Comparison of ENCODE assay signal across 10 mouse cellular contexts in the genomic region with DNA sequence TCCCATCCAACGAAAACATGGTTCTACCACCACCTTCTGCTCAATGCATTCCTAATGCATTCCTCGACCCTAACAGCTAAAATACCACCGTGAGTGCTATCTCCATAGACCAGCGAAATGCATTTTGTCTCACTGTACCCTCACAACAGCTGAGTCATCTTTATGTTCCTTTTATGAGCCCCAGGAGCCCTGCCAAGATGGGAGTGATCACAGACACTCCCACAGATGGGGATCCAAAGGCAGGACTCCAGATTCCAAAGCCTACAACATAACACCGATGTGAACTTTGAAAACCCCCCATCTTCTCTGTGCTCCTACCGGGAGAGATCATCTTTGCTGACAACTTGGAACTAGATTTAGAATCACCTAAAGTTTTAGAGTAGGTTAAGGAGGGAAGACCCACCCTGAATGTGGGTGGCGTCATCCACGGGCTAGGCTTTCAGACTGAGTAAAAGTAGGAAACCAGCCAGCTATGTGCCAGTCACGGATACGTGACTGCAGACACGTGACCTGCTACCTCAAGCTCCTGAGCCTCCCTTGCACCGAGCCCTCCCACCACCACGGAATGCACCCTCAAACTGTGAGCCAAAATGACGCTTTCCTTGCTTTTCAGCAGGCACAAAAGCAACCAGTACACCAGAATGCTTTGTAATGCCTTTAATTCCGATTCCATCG. TPM values are rescaled to one million over a fixed set of nuclear protein-coding genes. Genes with fewer than 3 reads are reported as not detected.
DNase-seq lines count a peak whose midpoint lies in the region; ATAC-seq and TF ChIP-seq lines count a peak whose summit lies in the region.
"Had no signal": no experiment of that assay in that cellular context is flagged by ENCODE, and none has a peak within 500 bp of the region (broad histone marks: within the 10 kb centered on the region; RNA-seq: fewer than 3 reads in every experiment).

No protein-coding gene starts in this region.

- H3K27ac ChIP-seq in embryonic facial prominence, embryonic 14.5 days (replicated peaks; ENCODE audit: low read depth, low read length) = no peak overlapping the region
- no peak overlapping the region for H3K27ac ChIP-seq in embryonic facial prominence, embryonic 10.5 days (replicated peaks)
- H3K27ac ChIP-seq in lung, postnatal 0 days (ENCODE audit: low read length) = no peak overlapping the region
- no peak overlapping the region for H3K27ac ChIP-seq in intestine, embryonic 15.5 days
- peak overlapping the region; percentile 86 for H3K27ac ChIP-seq in small intestine, adult 2 months (ENCODE audit: insufficient read depth, low read depth, low read length)
- H3K27ac ChIP-seq in thymus, adult 2 months (ENCODE audit: control insufficient read depth, insufficient read depth, low read length) = no peak overlapping the region
- H3K27ac ChIP-seq: embryonic facial prominence, embryonic 13.5 days; left cerebral cortex, adult 2 months had no signal

- 0 out of 2 replicates have a peak, but pooled peaks cover 9% of the 10 kb centered on the region for H3K36me3 ChIP-seq in embryonic facial prominence, embryonic 14.5 days (ENCODE audit: control insufficient read depth, insufficient read depth, low read length)
- peaks cover 15% of the 10 kb centered on the region; the same call in 1 of the 2 replicates for H3K36me3 ChIP-seq in embryonic facial prominence, embryonic 10.5 days (replicated peaks)
- no peaks in the 10 kb centered on the region for H3K36me3 ChIP-seq in lung, postnatal 0 days (ENCODE audit: insufficient read depth, low read length)
- no peaks in the 10 kb centered on the region for H3K36me3 ChIP-seq in intestine, embryonic 15.5 days
- no peaks in the 10 kb centered on the region; the same call in 1 of the 2 replicates for H3K36me3 ChIP-seq in small intestine, adult 2 months (ENCODE audit: control insufficient read depth, insufficient read depth, low read length)
- H3K36me3 ChIP-seq in thymus, adult 2 months (ENCODE audit: control insufficient read depth, insufficient read depth, low read length) = no peaks in the 10 kb centered on the region

- ATAC-seq in embryonic facial prominence, embryonic 14.5 days (ENCODE audit: low read depth) = no peak
- no peak for ATAC-seq in lung, postnatal 0 days
- ATAC-seq in intestine, embryonic 15.5 days = no peak

- peaks cover 16% of the 10 kb centered on the region for H3K4me1 ChIP-seq in embryonic facial prominence, embryonic 14.5 days (ENCODE audit: control insufficient read depth, insufficient read depth, low read length)
- peaks cover 38% of the 10 kb centered on the region for H3K4me1 ChIP-seq in embryonic facial prominence, embryonic 10.5 days
- H3K4me1 ChIP-seq in lung, postnatal 0 days (ENCODE audit: insufficient read depth, low read depth, low read length) = no peaks in the 10 kb centered on the region
- peaks cover 32% of the 10 kb centered on the region for H3K4me1 ChIP-seq in intestine, embryonic 15.5 days (replicated peaks)
- H3K4me1 ChIP-seq in small intestine, adult 2 months (ENCODE audit: control insufficient read depth, insufficient read depth, insufficient read length, low read length) = peaks cover 26% of the 10 kb centered on the region; the same call in 1 of the 2 replicates
- H3K4me1 ChIP-seq in thymus, adult 2 months (replicated peaks; ENCODE audit: control insufficient read depth, insufficient read depth, low read length) = 0 out of 2 replicates have a peak, but pooled peaks cover 2% of the 10 kb centered on the region

- no peaks in the 10 kb centered on the region for H3K27me3 ChIP-seq in embryonic facial prominence, embryonic 14.5 days (replicated peaks; ENCODE audit: control insufficient read depth, insufficient read depth, low read length)
- no peaks in the 10 kb centered on the region for H3K27me3 ChIP-seq in embryonic facial prominence, embryonic 10.5 days (replicated peaks; ENCODE audit: low read depth, poor library complexity, severe bottlenecking)
- no peaks in the 10 kb centered on the region for H3K27me3 ChIP-seq in lung, postnatal 0 days (replicated peaks; ENCODE audit: insufficient read depth, low read length)
- no peaks in the 10 kb centered on the region for H3K27me3 ChIP-seq in intestine, embryonic 15.5 days (replicated peaks)
- no peaks in the 10 kb centered on the region for H3K27me3 ChIP-seq in small intestine, adult 2 months (ENCODE audit: control insufficient read depth, insufficient read depth, low read length)
- no peaks in the 10 kb centered on the region for H3K27me3 ChIP-seq in thymus, adult 2 months (ENCODE audit: control insufficient read depth, insufficient read depth, low read length)
- H3K27me3 ChIP-seq: embryonic facial prominence, embryonic 13.5 days had no signal

- no peaks in the 10 kb centered on the region for H3K9me3 ChIP-seq in embryonic facial prominence, embryonic 14.5 days (ENCODE audit: control insufficient read depth, low read length)
- no peaks in the 10 kb centered on the region for H3K9me3 ChIP-seq in embryonic facial prominence, embryonic 10.5 days
- H3K9me3 ChIP-seq in lung, postnatal 0 days (ENCODE audit: low read length) = no peaks in the 10 kb centered on the region
- no peaks in the 10 kb centered on the region for H3K9me3 ChIP-seq in intestine, embryonic 15.5 days
- H3K9me3 ChIP-seq: embryonic facial prominence, embryonic 13.5 days had no signal

- WGBS in embryonic facial prominence, embryonic 14.5 days = 87% methylated on average over 16 of the region's 16 CpGs
- WGBS in embryonic facial prominence, embryonic 10.5 days = 93% methylated on average over 16 of the region's 16 CpGs
- 80% methylated on average over 16 of the region's 16 CpGs for WGBS in lung, postnatal 0 days
- WGBS in intestine, embryonic 15.5 days = 71% methylated on average over 16 of the region's 16 CpGs
- 28% methylated on average over 16 of the region's 16 CpGs for WGBS in small intestine, adult 2 months
- 93% methylated on average over 16 of the region's 16 CpGs for WGBS in thymus, adult 2 months

- no peak overlapping the region for H3K4me3 ChIP-seq in embryonic facial prominence, embryonic 14.5 days (ENCODE audit: low read depth, low read length)
- no peak overlapping the region for H3K4me3 ChIP-seq in embryonic facial prominence, embryonic 10.5 days
- no peak overlapping the region for H3K4me3 ChIP-seq in lung, postnatal 0 days (ENCODE audit: low read depth, low read length)
- no peak overlapping the region for H3K4me3 ChIP-seq in intestine, embryonic 15.5 days (replicated peaks)
- peak overlapping the region; percentile 57 for H3K4me3 ChIP-seq in small intestine, adult 2 months (ENCODE audit: low read depth, low read length)
- no peak overlapping the region for H3K4me3 ChIP-seq in thymus, adult 2 months (ENCODE audit: control insufficient read depth, insufficient read depth, low read length)
- H3K4me3 ChIP-seq: embryonic facial prominence, embryonic 13.5 days; left cerebral cortex, adult 2 months had no signal

- no peak overlapping the region for H3K4me2 ChIP-seq in embryonic facial prominence, embryonic 14.5 days (ENCODE audit: low read depth, low read length)
- H3K4me2 ChIP-seq in lung, postnatal 0 days (replicated peaks; ENCODE audit: low read depth, low read length) = no peak overlapping the region
- 0 out of 2 replicates have a peak overlapping the region, but pooled peaks have one; percentile 2 for H3K4me2 ChIP-seq in intestine, embryonic 15.5 days (replicated peaks)
- H3K4me2 ChIP-seq: embryonic facial prominence, embryonic 13.5 days had no signal

- TF ChIP-seq EP300 in lung, postnatal 0 days (IDR thresholded peaks at IDR 0.05) = no peak

- no peak for TF ChIP-seq CTCF in lung, postnatal 0 days (IDR thresholded peaks at IDR 0.05)
- no peak for TF ChIP-seq CTCF in small intestine, adult 2 months (IDR thresholded peaks at IDR 0.05; ENCODE audit: extremely low read depth, insufficient read length, insufficient replicate concordance, low read depth, low read length)
- TF ChIP-seq CTCF in thymus, adult 2 months (IDR thresholded peaks at IDR 0.05; ENCODE audit: borderline replicate concordance, control insufficient read depth, extremely low read depth, insufficient read depth, low read length, poor library complexity) = no peak

- 0 out of 2 replicates have a peak, but pooled peaks have one; percentile 26 for TF ChIP-seq POLR2A in small intestine, adult 2 months (IDR thresholded peaks at IDR 0.05; ENCODE audit: low read depth, low read length)
- TF ChIP-seq POLR2A in thymus, adult 2 months (IDR thresholded peaks at IDR 0.05; ENCODE audit: control insufficient read depth, extremely low read depth, insufficient read depth, low read length, poor library complexity) = no peak

- no peak overlapping the region for H3K9ac ChIP-seq in embryonic facial prominence, embryonic 14.5 days (ENCODE audit: low read depth, low read length)
- no peak overlapping the region for H3K9ac ChIP-seq in lung, postnatal 0 days (replicated peaks; ENCODE audit: low read depth)
- H3K9ac ChIP-seq in intestine, embryonic 15.5 days = no peak overlapping the region
- H3K9ac ChIP-seq: embryonic facial prominence, embryonic 13.5 days had no signal

- DNase-seq in embryonic facial prominence, embryonic 14.5 days (ENCODE audit: low spot score) = peak; percentile 50
- no peak for DNase-seq in embryonic facial prominence, embryonic 10.5 days (ENCODE audit: low spot score)
- DNase-seq in lung, postnatal 0 days (ENCODE audit: low spot score) = peak; percentile 39
- no peak for DNase-seq in lung, postnatal 14 days
- DNase-seq in thymus, adult 2 months = no peak
- no peak for DNase-seq in thymus, adult 18-20 months

RNA-seq across cellular contexts. Expression of a gene that starts 14.7 kb away (rescaled TPM):
- 2.9 and 4.1 TPM in 2 replicates for polyA plus RNA-seq in embryonic facial prominence, embryonic 14.5 days (2014; fragmentation: Nextera tagmentation; extraction: Ambion mirVana)
- polyA plus RNA-seq in embryonic facial prominence, embryonic 10.5 days (2016; fragmentation: Nextera tagmentation; extraction: Ambion mirVana) = 0.87 and 0.88 TPM in 2 replicates
- polyA plus RNA-seq in lung, postnatal 0 days (2015; fragmentation: Nextera tagmentation; extraction: Ambion mirVana) = 9.8 and 10.7 TPM in 2 replicates
- polyA plus RNA-seq in intestine, embryonic 15.5 days (2015; fragmentation: Nextera tagmentation; extraction: Ambion mirVana) = 0.82 and 1.2 TPM in 2 replicates
- 2.9 and 10.7 TPM in 2 replicates for polyA plus RNA-seq in small intestine, adult 2 months (2012; rRNA removed)
- 51.3 and 58.4 TPM in 2 replicates for polyA plus RNA-seq in thymus, adult 2 months (2012; rRNA removed)

RNA-seq across cellular contexts. Expression of a gene that starts 17.2 kb away (rescaled TPM):
- polyA plus RNA-seq in embryonic facial prominence, embryonic 14.5 days (2014; fragmentation: Nextera tagmentation; extraction: Ambion mirVana) = 214 and 221 TPM in 2 replicates
- 210 and 216 TPM in 2 replicates for polyA plus RNA-seq in embryonic facial prominence, embryonic 10.5 days (2016; fragmentation: Nextera tagmentation; extraction: Ambion mirVana)
- 159 and 161 TPM in 2 replicates for polyA plus RNA-seq in lung, postnatal 0 days (2015; fragmentation: Nextera tagmentation; extraction: Ambion mirVana)
- 215 and 241 TPM in 2 replicates for polyA plus RNA-seq in intestine, embryonic 15.5 days (2015; fragmentation: Nextera tagmentation; extraction: Ambion mirVana)
- polyA plus RNA-seq in small intestine, adult 2 months (2012; rRNA removed) = 13.7 and 38.9 TPM in 2 replicates
- polyA plus RNA-seq in thymus, adult 2 months (2012; rRNA removed) = 43.5 and 43.6 TPM in 2 replicates

RNA-seq across cellular contexts. Expression of a gene that starts 33.2 kb away (rescaled TPM):
- 38.0 and 52.7 TPM in 2 replicates for polyA plus RNA-seq in embryonic facial prominence, embryonic 14.5 days (2014; fragmentation: Nextera tagmentation; extraction: Ambion mirVana)
- 57.2 and 58.1 TPM in 2 replicates for polyA plus RNA-seq in embryonic facial prominence, embryonic 10.5 days (2016; fragmentation: Nextera tagmentation; extraction: Ambion mirVana)
- 40.6 and 41.7 TPM in 2 replicates for polyA plus RNA-seq in lung, postnatal 0 days (2015; fragmentation: Nextera tagmentation; extraction: Ambion mirVana)
- 52.8 and 53.1 TPM in 2 replicates for polyA plus RNA-seq in intestine, embryonic 15.5 days (2015; fragmentation: Nextera tagmentation; extraction: Ambion mirVana)
- polyA plus RNA-seq in small intestine, adult 2 months (2012; rRNA removed) = 8.0 and 31.2 TPM in 2 replicates
- 29.1 and 33.7 TPM in 2 replicates for polyA plus RNA-seq in thymus, adult 2 months (2012; rRNA removed)

Comparison
In these comparisons a context has a peak if more than half of its experiments do, and no peak if none do; other contexts are left out.
1. DNase-seq: peak in embryonic facial prominence, embryonic 14.5 days (single experiment) and lung, postnatal 0 days (single experiment); none in embryonic facial prominence, embryonic 10.5 days (single experiment), lung, postnatal 14 days (single experiment), thymus, adult 2 months (single experiment) and thymus, adult 18-20 months (0 of 2).